Mouse (Mus musculus) limb, embryonic 14.5 days (tissue): ENCODE measurements around the gene Npas2. TPM values are rescaled to one million over a fixed set of nuclear protein-coding genes. Genes with fewer than 3 reads are reported as not detected.

Experiments used
- ATAC-seq: fragments of 200-750 bp; cut with Nextera tagmentation; 2 replicates; pipeline ENCODE4 v1.8.0; 2017; ENCODE audit warnings: low read depth, moderate number of reproducible peaks, moderate TSS enrichment; ENCODE audit not compliant: low FRiP score
- DNase-seq: peaks from one replicate; pipeline ENCODE4 v3.0.0-alpha.2; 2015; ENCODE audit warnings: low spot score
- H3K27ac ChIP-seq: fragments of 300-500 bp; sonication (generic); replicated peaks from 2 replicates; pipeline ENCODE4 v1.5.1; 2014; ENCODE audit warnings: low read depth, mild to moderate bottlenecking, low read length, moderate library complexity, mixed read lengths
- H3K27me3 ChIP-seq: fragments of 300-500 bp; sonication (generic); 2 replicates; pipeline ENCODE4 v1.6.1; 2014; ENCODE audit warnings: low read length, mixed read lengths; ENCODE audit not compliant: control insufficient read depth, insufficient read depth
- H3K36me3 ChIP-seq: fragments of 300-500 bp; sonication (generic); 2 replicates; pipeline ENCODE4 v1.6.1; 2014; ENCODE audit warnings: mild to moderate bottlenecking, low read length, moderate library complexity, mixed read lengths; ENCODE audit not compliant: control insufficient read depth, insufficient read depth
- H3K4me1 ChIP-seq: fragments of 300-500 bp; sonication (generic); 2 replicates; pipeline ENCODE4 v1.6.1; 2014; ENCODE audit warnings: antibody characterized with exemption, low read length, mixed read lengths; ENCODE audit not compliant: control insufficient read depth, insufficient read depth
- H3K4me2 ChIP-seq: fragments of 300-500 bp; sonication (generic); replicated peaks from 2 replicates; pipeline ENCODE4 v1.6.1; 2014; ENCODE audit warnings: low read depth, mild to moderate bottlenecking, low read length, moderate library complexity; ENCODE audit not compliant: severe bottlenecking
- H3K4me3 ChIP-seq: fragments of 300-500 bp; sonication (generic); replicated peaks from 2 replicates; pipeline ENCODE4 v1.5.1; 2014; ENCODE audit warnings: low read length
- H3K9ac ChIP-seq: fragments of 300-500 bp; sonication (generic); 2 replicates; pipeline ENCODE4 v1.6.1; 2014; ENCODE audit warnings: mild to moderate bottlenecking, low read depth, low read length, moderate library complexity; ENCODE audit not compliant: severe bottlenecking
- H3K9me3 ChIP-seq: fragments of 300-500 bp; sonication (generic); 2 replicates; pipeline ENCODE4 v1.6.1; 2016; ENCODE audit warnings: low read length; ENCODE audit not compliant: control insufficient read depth
- POLR2A ChIP-seq: fragments of 200-500 bp; IDR thresholded peaks from 2 replicates; pipeline ENCODE4 v1.8.0; 2012; ENCODE audit warnings: inconsistent platforms, mild to moderate bottlenecking, moderate library complexity, borderline replicate concordance; ENCODE audit not compliant: insufficient read depth, insufficient read length; ENCODE audit errors: extremely low read depth
- WGBS: fragments of 180-500 bp; shearing (Covaris S2); extraction: QIAGEN DNeasy Blood & Tissue Kit; methylation state at CpG from one replicate; pipeline ENCODE4 v1.1.7; 2014; 5-methylcytosine and 5-hydroxymethylcytosine counted together
- polyA plus RNA-seq, 2 experiments: library from polyadenylated mRNA; depleted of rRNA in 1 of 2; stranded (reverse) in 1 of 2; unstranded in 1 of 2; fragments of >200 nt; fragmentation: Nextera tagmentation in 1 of 2; extraction: Ambion mirVana in 1 of 2; gene quantifications; 2 replicates each; pipeline versions ENCODE4 v1.2.1 to v1.2.3; 2012 to 2014

Npas2 gene
- polyA plus RNA-seq, 2 experiments, result 2.0 to 3.2 TPM

DNA sequence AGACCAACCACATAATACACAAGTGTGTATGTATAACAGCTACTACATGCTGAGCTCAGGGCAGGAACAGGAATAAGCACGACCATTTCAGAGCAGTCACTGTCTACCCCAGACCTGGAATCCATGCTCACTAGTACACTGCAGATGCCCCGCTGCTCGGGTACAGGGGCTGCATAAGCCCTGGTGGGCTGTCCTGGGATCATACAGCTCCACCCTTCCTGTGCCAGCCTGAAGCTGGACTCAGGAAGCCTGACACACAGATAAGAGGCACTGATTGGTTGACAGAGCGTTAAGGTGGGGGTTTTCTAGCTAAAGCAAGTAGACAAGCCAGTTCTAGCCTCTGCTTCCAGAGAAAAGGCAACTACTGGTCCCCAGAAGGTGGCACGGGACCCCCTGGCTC is 185.5 kb downstream of the Npas2 start:
- ATAC-seq, result no peak
- DNase-seq, result no peak
- no peaks in the 10 kb centered on the region for H3K27me3 ChIP-seq
- H3K4me1 ChIP-seq, result no peaks in the 10 kb centered on the region
- 65% methylated on average over 5 of the region's 5 CpGs for WGBS
- no peak overlapping the region for H3K4me3 ChIP-seq
- no peaks in the 10 kb centered on the region for H3K9me3 ChIP-seq
- no peak for TF ChIP-seq POLR2A
- peaks cover 9% of the 10 kb centered on the region for H3K36me3 ChIP-seq
- no peak overlapping the region for H3K4me2 ChIP-seq
- H3K27ac ChIP-seq, result no peak overlapping the region
- no peak overlapping the region for H3K9ac ChIP-seq

DNA sequence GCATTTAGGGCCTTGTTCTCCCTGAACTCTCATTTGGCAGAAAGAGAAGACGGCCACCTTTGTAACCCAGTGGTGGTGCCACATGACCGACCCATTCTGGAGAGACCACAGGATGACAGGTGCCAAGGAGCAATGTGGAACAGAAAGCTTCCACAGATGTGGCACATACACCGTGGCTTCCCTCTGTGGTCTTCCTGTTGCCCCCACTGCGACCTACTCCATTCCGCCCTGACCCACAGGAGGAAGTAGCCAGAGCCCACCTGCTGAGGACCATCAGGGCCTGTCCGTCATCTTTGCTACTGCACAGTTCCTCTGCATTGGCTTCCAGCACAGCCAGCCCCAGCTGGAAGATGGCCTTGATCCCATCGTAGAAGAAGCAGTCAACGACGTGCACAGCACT is 187.5 kb downstream of the Npas2 start:
- ATAC-seq (no peak), DNase-seq (no peak)
- no peak for TF ChIP-seq POLR2A
- Histone ChIP-seq H3K4me3 (no peak overlapping the region), H3K27ac (no peak overlapping the region), H3K4me2 (no peak overlapping the region), H3K9me3 (no peaks in the 10 kb centered on the region), H3K36me3 (peaks cover 4% of the 10 kb centered on the region; the same call in 1 of the 2 replicates), H3K27me3 (no peaks in the 10 kb centered on the region), H3K4me1 (no peaks in the 10 kb centered on the region), H3K9ac (no peak overlapping the region)
- WGBS, result 87% methylated on average over 9 of the region's 9 CpGs

DNA sequence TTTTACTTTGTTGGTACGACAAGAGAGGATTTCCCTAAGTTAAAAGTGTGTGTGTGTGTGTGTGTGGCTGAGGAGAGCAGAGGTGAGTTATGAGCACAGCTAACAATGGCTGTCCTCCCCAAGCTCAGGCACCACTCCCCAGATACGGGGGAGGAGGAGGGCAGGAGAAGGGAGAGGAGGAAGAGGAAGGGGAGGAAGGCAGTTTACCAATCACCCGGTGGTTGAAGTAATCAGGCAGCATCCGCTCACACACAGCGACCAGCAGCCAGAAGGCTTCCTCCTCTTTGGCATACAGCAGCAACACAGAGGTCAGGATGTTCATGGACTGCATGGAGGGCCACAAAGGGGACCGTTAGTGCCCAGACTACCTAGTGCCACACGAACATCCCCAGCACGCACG is 191.4 kb downstream of the Npas2 start:
- H3K9me3 ChIP-seq, result no peaks in the 10 kb centered on the region
- H3K36me3 ChIP-seq, result peaks cover 7% of the 10 kb centered on the region; the same call in 1 of the 2 replicates
- no peak for ATAC-seq
- TF ChIP-seq POLR2A, result no peak
- no peaks in the 10 kb centered on the region for H3K4me1 ChIP-seq
- no peak for DNase-seq
- H3K4me3 ChIP-seq, result no peak overlapping the region
- 89% methylated on average over 9 of the region's 9 CpGs for WGBS
- H3K27ac ChIP-seq, result no peak overlapping the region
- no peaks in the 10 kb centered on the region for H3K27me3 ChIP-seq
- no peak overlapping the region for H3K9ac ChIP-seq
- no peak overlapping the region for H3K4me2 ChIP-seq

DNA sequence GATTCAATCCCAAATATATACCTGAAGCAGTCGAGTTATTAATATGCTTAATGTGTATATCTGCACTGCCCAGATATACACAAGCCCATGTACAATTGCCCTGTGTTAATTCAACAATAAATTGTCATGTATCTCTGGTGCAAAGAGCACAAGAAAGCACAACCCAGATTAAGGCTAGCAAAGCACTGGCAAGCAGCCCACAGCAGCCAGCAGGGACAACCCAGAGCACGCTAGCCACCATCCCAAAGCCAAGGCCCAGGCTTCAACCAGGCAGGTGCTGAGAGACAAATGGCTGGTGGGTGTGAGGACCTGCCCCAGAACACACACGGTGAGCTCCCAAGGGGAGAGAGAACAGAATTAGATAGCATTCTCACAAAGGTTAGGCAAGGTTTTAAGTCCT is 192.9 kb downstream of the Npas2 start:
- Histone ChIP-seq H3K9ac (no peak overlapping the region), H3K27ac (no peak overlapping the region), H3K4me1 (no peaks in the 10 kb centered on the region), H3K9me3 (no peaks in the 10 kb centered on the region), H3K27me3 (no peaks in the 10 kb centered on the region), H3K4me2 (no peak overlapping the region), H3K36me3 (peaks cover 7% of the 10 kb centered on the region; the same call in 1 of the 2 replicates), H3K4me3 (no peak overlapping the region)
- ATAC-seq (no peak), DNase-seq (no peak)
- 56% methylated on average over 3 of the region's 3 CpGs for WGBS
- no peak for TF ChIP-seq POLR2A

DNA sequence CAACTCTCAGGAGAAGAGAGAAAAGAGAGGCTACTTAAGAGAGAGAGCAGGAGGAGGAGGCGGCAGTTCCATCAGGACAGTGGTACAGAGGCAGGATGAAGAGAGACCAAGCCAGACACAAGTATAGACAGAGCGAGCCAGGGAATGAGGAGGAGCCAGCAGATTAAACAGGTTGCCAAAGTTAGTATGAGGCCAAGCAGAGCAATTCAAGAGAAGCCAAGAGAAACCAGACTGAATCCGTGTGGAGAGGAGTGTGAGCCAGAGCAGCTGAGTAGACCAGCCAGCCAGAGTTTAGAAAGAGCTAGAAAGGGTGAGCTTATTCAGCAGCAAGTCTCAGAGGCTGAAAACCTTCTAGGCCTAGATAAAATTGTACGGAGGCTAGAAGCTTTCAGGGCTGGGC is 194.0 kb downstream of the Npas2 start:
- no peaks in the 10 kb centered on the region for H3K9me3 ChIP-seq
- WGBS, result 81% methylated on average over 4 of the region's 4 CpGs
- TF ChIP-seq POLR2A, result no peak
- H3K4me1 ChIP-seq, result no peaks in the 10 kb centered on the region
- no peak overlapping the region for H3K27ac ChIP-seq
- H3K36me3 ChIP-seq, result peaks cover 7% of the 10 kb centered on the region; the same call in 1 of the 2 replicates
- no peak overlapping the region for H3K4me2 ChIP-seq
- H3K27me3 ChIP-seq, result no peaks in the 10 kb centered on the region
- DNase-seq (no peak), ATAC-seq (no peak)
- H3K9ac ChIP-seq, result no peak overlapping the region
- no peak overlapping the region for H3K4me3 ChIP-seq

DNA sequence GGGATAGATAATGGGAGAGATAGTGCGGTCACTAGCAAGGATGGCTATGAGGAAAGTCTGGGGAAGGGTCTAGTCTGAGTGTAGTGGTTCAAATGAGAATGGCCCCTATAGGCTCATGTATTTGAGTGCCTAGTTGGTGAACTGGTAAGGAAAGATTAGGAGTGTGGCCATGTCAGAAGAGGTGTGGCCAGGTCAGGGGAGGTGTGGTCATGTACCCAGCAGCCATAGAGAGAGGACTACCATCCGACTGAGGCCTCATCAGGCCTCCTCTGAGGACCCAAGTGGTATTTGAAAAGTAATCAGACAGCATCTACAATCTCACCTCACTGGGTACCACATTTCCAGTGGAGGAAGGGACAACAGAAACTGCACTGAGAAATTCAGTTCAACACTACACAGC is 194.6 kb downstream of the Npas2 start:
- H3K4me1 ChIP-seq, result no peaks in the 10 kb centered on the region
- no peak overlapping the region for H3K9ac ChIP-seq
- no peaks in the 10 kb centered on the region for H3K9me3 ChIP-seq
- WGBS, result 75% methylated on average over 2 of the region's 2 CpGs
- no peak for TF ChIP-seq POLR2A
- H3K36me3 ChIP-seq, result peaks cover 7% of the 10 kb centered on the region; the same call in 1 of the 2 replicates
- no peak overlapping the region for H3K27ac ChIP-seq
- H3K4me3 ChIP-seq, result no peak overlapping the region
- no peaks in the 10 kb centered on the region for H3K27me3 ChIP-seq
- DNase-seq (no peak), ATAC-seq (no peak)
- no peak overlapping the region for H3K4me2 ChIP-seq
